Mouse (Mus musculus) WW6 (cell line): ENCODE data around the gene Bnip1.
A peak's percentile ranks its signal among the peaks of the same experiment; 100 is the strongest.

Source experiments
- DNase-seq: peaks from one replicate; pipeline ENCODE4 v3.0.0-alpha.2; 2013; ENCODE audit warnings: low read depth, low spot score

Bnip1 gene

GRCm38 (mm10) chr17:26780750-26781571 lies at the start of gene Bnip1:
Gene Bnip1 (plus strand): TSS chr17:26781066.
- peak; percentile 55 for DNase-seq

- no peak for DNase-seq
Measured at GRCm38 (mm10) chr17:26742581-26742980, 38.3 kb upstream of the Bnip1 start.

GRCm38 (mm10) chr17:26743294-26743693 lies 37.6 kb upstream of the Bnip1 start:
- no peak for DNase-seq

GRCm38 (mm10) chr17:26749975-26750374 lies 30.9 kb upstream of the Bnip1 start:
- DNase-seq, result no peak

- no peak for DNase-seq
Measured at GRCm38 (mm10) chr17:26752297-26752696, 28.6 kb upstream of the Bnip1 start.

GRCm38 (mm10) chr17:26753476-26753875 lies 27.4 kb upstream of the Bnip1 start:
- DNase-seq, result no peak

- DNase-seq, result no peak
Measured at GRCm38 (mm10) chr17:26767100-26767753, 13.6 kb upstream of the Bnip1 start.

- no peak for DNase-seq
Measured at GRCm38 (mm10) chr17:26767754-26768124, 13.1 kb upstream of the Bnip1 start.

GRCm38 (mm10) chr17:26776211-26776610 lies 4.7 kb upstream of the Bnip1 start:
- DNase-seq, result no peak

GRCm38 (mm10) chr17:26778001-26778400 lies 2.9 kb upstream of the Bnip1 start:
- DNase-seq, result no peak

- no peak for DNase-seq
Measured at GRCm38 (mm10) chr17:26778430-26779100, 2.3 kb upstream of the Bnip1 start.

- no peak for DNase-seq
Measured at GRCm38 (mm10) chr17:26779471-26779870, 1.4 kb upstream of the Bnip1 start.

- DNase-seq, result no peak
Measured at GRCm38 (mm10) chr17:26781610-26782043, 761 bp downstream of the Bnip1 start.

- no peak for DNase-seq
Measured at GRCm38 (mm10) chr17:26784525-26784924, 3.7 kb downstream of the Bnip1 start.

- no peak for DNase-seq
Measured at GRCm38 (mm10) chr17:26786586-26786985, 5.7 kb downstream of the Bnip1 start.

- no peak for DNase-seq
Measured at GRCm38 (mm10) chr17:26788986-26789385, 8.1 kb downstream of the Bnip1 start.

- no peak for DNase-seq
Measured at GRCm38 (mm10) chr17:26789460-26790268, 8.8 kb downstream of the Bnip1 start.

- DNase-seq, result no peak
Measured at GRCm38 (mm10) chr17:26790269-26791214, 9.7 kb downstream of the Bnip1 start.

- DNase-seq, result no peak
Measured at GRCm38 (mm10) chr17:26791580-26791979, 10.7 kb downstream of the Bnip1 start.

- no peak for DNase-seq
Measured at GRCm38 (mm10) chr17:26792096-26792495, 11.2 kb downstream of the Bnip1 start.
